Mouse (Mus musculus): Measurements from ENCODE around the gene Enam.

GRCm38 (mm10) chr5:88467471-88467870, 20.3 kb upstream of the Enam start:
- TF ChIP-seq CTCF (IDR thresholded peaks at IDR 0.05; ENCODE audit: extremely low read depth, insufficient read depth, insufficient read length, insufficient replicate concordance) (no peak), POLR2A (IDR thresholded peaks at IDR 0.05; ENCODE audit: low read depth, low read length) (no peak)

Measured in spleen, adult 2 months (tissue).